Mouse (Mus musculus) testis, adult 2 months (tissue): ENCODE data around the gene Gcnt2.

Source experiments
- CTCF ChIP-seq: fragments of 200-500 bp; IDR thresholded peaks from 2 replicates; pipeline ENCODE4 v1.5.1; 2012; ENCODE audit warnings: low read depth, mild to moderate bottlenecking, inconsistent platforms, low read length, moderate library complexity; ENCODE audit not compliant: control insufficient read depth, insufficient read depth, insufficient replicate concordance
- POLR2A ChIP-seq: fragments of 200-500 bp; IDR thresholded peaks from 2 replicates; pipeline ENCODE4 v1.6.1; 2012; ENCODE audit warnings: low read depth, mild to moderate bottlenecking, inconsistent platforms, low read length, moderate library complexity; ENCODE audit not compliant: control insufficient read depth

DNA sequence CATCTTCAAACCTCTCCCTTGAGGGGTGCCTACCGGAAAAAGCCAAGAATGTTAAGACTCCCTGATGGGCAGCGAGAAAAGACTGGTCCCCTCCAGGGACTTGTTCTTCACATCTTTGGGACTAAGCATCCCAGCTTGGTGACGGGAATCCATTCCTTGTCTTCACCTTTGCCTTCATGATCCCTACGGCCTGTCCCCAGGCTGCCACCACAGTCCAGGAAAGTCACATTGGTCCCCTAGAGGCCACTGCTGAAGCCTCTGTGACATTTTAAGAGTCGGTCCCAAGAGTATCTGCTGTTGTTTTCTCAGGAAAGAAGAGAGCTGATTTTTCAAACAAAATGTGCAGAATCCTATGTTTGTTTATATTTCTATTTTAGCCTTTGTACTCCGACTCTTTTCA is 52.4 kb downstream of the Gcnt2 start:
- TF ChIP-seq CTCF (no peak), POLR2A (no peak)
